In genomic region chr7:28348601-28349000, GRCm38 (mm10) we compare ENCODE assay signal across 12 mouse cellular contexts. TPM values are rescaled to one million over a fixed set of nuclear protein-coding genes. Genes with fewer than 3 reads are reported as not detected.
DNase-seq lines count a peak whose midpoint lies in the region; ATAC-seq and TF ChIP-seq lines count a peak whose summit lies in the region.
"Had no signal": no experiment of that assay in that cellular context is flagged by ENCODE, and none has a peak within 500 bp of the region (broad histone marks: within the 10 kb centered on the region; RNA-seq: fewer than 3 reads in every experiment).

No protein-coding gene starts in this region.

- no peak for ATAC-seq in hindbrain, embryonic 13.5 days (ENCODE audit: low FRiP score)
- ATAC-seq in hindbrain, embryonic 11.5 days (ENCODE audit: low FRiP score) = no peak
- ATAC-seq in midbrain, embryonic 13.5 days = no peak

- no peaks in the 10 kb centered on the region for H3K9me3 ChIP-seq in hindbrain, embryonic 13.5 days
- no peaks in the 10 kb centered on the region for H3K9me3 ChIP-seq in hindbrain, embryonic 11.5 days (ENCODE audit: control insufficient read depth, low read length)
- no peaks in the 10 kb centered on the region for H3K9me3 ChIP-seq in midbrain, embryonic 10.5 days (replicated peaks)
- no peaks in the 10 kb centered on the region for H3K9me3 ChIP-seq in midbrain, embryonic 13.5 days

- H3K27me3 ChIP-seq in hindbrain, embryonic 13.5 days = no peaks in the 10 kb centered on the region
- H3K27me3 ChIP-seq in hindbrain, embryonic 11.5 days (ENCODE audit: control insufficient read depth, insufficient read depth, low read length) = no peaks in the 10 kb centered on the region
- no peaks in the 10 kb centered on the region for H3K27me3 ChIP-seq in midbrain, embryonic 10.5 days (ENCODE audit: low read depth, poor library complexity, severe bottlenecking)
- H3K27me3 ChIP-seq in midbrain, embryonic 13.5 days = no peaks in the 10 kb centered on the region

- peak; percentile 20; the same call in 1 of the 2 replicates for TF ChIP-seq CTCF in brain, embryonic 14.5 days (IDR thresholded peaks at IDR 0.05; ENCODE audit: borderline replicate concordance, extremely low read depth, insufficient read depth, insufficient read length)

- WGBS in hindbrain, embryonic 13.5 days = 87% methylated on average over 7 of the region's 7 CpGs
- WGBS in hindbrain, embryonic 11.5 days = 88% methylated on average over 7 of the region's 7 CpGs
- WGBS in midbrain, embryonic 10.5 days = 83% methylated on average over 7 of the region's 7 CpGs
- WGBS in midbrain, embryonic 13.5 days = 87% methylated on average over 7 of the region's 7 CpGs

- DNase-seq in hindbrain, embryonic 11.5 days (ENCODE audit: low spot score) = no peak
- peak; percentile 11 for DNase-seq in midbrain, embryonic 10.5 days (ENCODE audit: low spot score)
- peak; percentile 33 for DNase-seq in brain, embryonic 14.5 days (ENCODE audit: low read depth)
- peak; percentile 66 for DNase-seq in retina, postnatal 1 day
- no peak for DNase-seq in layer of hippocampus, postnatal 36 days
- DNase-seq in ovary, postnatal 36 days (ENCODE audit: low spot score) = no peak
- DNase-seq: cerebellum, postnatal 36 days; gastrocnemius, postnatal 14 days; kidney, adult 11 months; thymus, adult 18-20 months had no signal

- no peak for TF ChIP-seq POLR2A in brain, embryonic 14.5 days (IDR thresholded peaks at IDR 0.05; ENCODE audit: borderline replicate concordance, extremely low read depth, insufficient read depth, insufficient read length, poor library complexity, severe bottlenecking)

- no peak overlapping the region for H3K4me3 ChIP-seq in hindbrain, embryonic 13.5 days
- H3K4me3 ChIP-seq in hindbrain, embryonic 11.5 days (ENCODE audit: low read depth, low read length) = no peak overlapping the region
- H3K4me3 ChIP-seq in midbrain, embryonic 10.5 days = no peak overlapping the region
- H3K4me3 ChIP-seq in midbrain, embryonic 13.5 days (replicated peaks) = no peak overlapping the region

- peak overlapping the region; percentile 13; the same call in 1 of the 2 replicates for H3K9ac ChIP-seq in hindbrain, embryonic 13.5 days
- no peak overlapping the region for H3K9ac ChIP-seq in hindbrain, embryonic 11.5 days (ENCODE audit: low read depth, low read length)
- H3K9ac ChIP-seq in midbrain, embryonic 13.5 days (replicated peaks) = no peak overlapping the region

- peaks cover 21% of the 10 kb centered on the region for H3K4me1 ChIP-seq in hindbrain, embryonic 13.5 days (replicated peaks)
- H3K4me1 ChIP-seq in hindbrain, embryonic 11.5 days (replicated peaks; ENCODE audit: control insufficient read depth, insufficient read depth, low read length) = peaks cover 3% of the 10 kb centered on the region; the same call in 1 of the 2 replicates
- peaks cover 24% of the 10 kb centered on the region for H3K4me1 ChIP-seq in midbrain, embryonic 10.5 days
- peaks cover 21% of the 10 kb centered on the region for H3K4me1 ChIP-seq in midbrain, embryonic 13.5 days (replicated peaks)

- H3K27ac ChIP-seq in hindbrain, embryonic 13.5 days = no peak overlapping the region
- no peak overlapping the region for H3K27ac ChIP-seq in hindbrain, embryonic 11.5 days (ENCODE audit: low read depth, low read length)
- no peak overlapping the region for H3K27ac ChIP-seq in midbrain, embryonic 10.5 days (replicated peaks)
- H3K27ac ChIP-seq in midbrain, embryonic 13.5 days = no peak overlapping the region

- H3K4me2 ChIP-seq in hindbrain, embryonic 13.5 days = no peak overlapping the region
- H3K4me2 ChIP-seq in hindbrain, embryonic 11.5 days (replicated peaks; ENCODE audit: low read depth, low read length) = no peak overlapping the region
- no peak overlapping the region for H3K4me2 ChIP-seq in midbrain, embryonic 13.5 days (replicated peaks)

- peaks cover 17% of the 10 kb centered on the region for H3K36me3 ChIP-seq in hindbrain, embryonic 13.5 days
- peaks cover 7% of the 10 kb centered on the region; the same call in 1 of the 2 replicates for H3K36me3 ChIP-seq in hindbrain, embryonic 11.5 days (ENCODE audit: control insufficient read depth, insufficient read depth, low read length)
- H3K36me3 ChIP-seq in midbrain, embryonic 10.5 days = peaks cover 21% of the 10 kb centered on the region
- H3K36me3 ChIP-seq in midbrain, embryonic 13.5 days = peaks cover 11% of the 10 kb centered on the region

RNA-seq across cellular contexts. Expression of gene Rps16, which starts 1.9 kb away (rescaled TPM):
- 537 and 543 TPM in 2 replicates for polyA plus RNA-seq in hindbrain, embryonic 13.5 days (2015; fragmentation: Nextera tagmentation; extraction: Ambion mirVana)
- 746 and 776 TPM in 2 replicates for polyA plus RNA-seq in hindbrain, embryonic 11.5 days (2014; fragmentation: Nextera tagmentation; extraction: Ambion mirVana)
- 726 and 912 TPM in 2 replicates for polyA plus RNA-seq in midbrain, embryonic 10.5 days (2016; fragmentation: Nextera tagmentation; extraction: Ambion mirVana)
- polyA plus RNA-seq in midbrain, embryonic 13.5 days (2015; fragmentation: Nextera tagmentation; extraction: Ambion mirVana) = 531 and 537 TPM in 2 replicates
- polyA plus RNA-seq in brain, embryonic 14.5 days (2012; rRNA removed) = 1,173 and 1,238 TPM in 2 replicates
- total RNA-seq in layer of hippocampus, postnatal 36 days (2021) = 100 to 1,000 TPM; 454 to 471 TPM

RNA-seq across cellular contexts. Expression of gene Supt5, which starts 10.1 kb away (rescaled TPM):
- polyA plus RNA-seq in hindbrain, embryonic 13.5 days (2015; fragmentation: Nextera tagmentation; extraction: Ambion mirVana) = 92.1 and 97.7 TPM in 2 replicates
- polyA plus RNA-seq in hindbrain, embryonic 11.5 days (2014; fragmentation: Nextera tagmentation; extraction: Ambion mirVana) = 68.0 and 74.9 TPM in 2 replicates
- 113 and 122 TPM in 2 replicates for polyA plus RNA-seq in midbrain, embryonic 10.5 days (2016; fragmentation: Nextera tagmentation; extraction: Ambion mirVana)
- 98.8 and 99.2 TPM in 2 replicates for polyA plus RNA-seq in midbrain, embryonic 13.5 days (2015; fragmentation: Nextera tagmentation; extraction: Ambion mirVana)
- 103 and 118 TPM in 2 replicates for polyA plus RNA-seq in brain, embryonic 14.5 days (2012; rRNA removed)
- 100 to 1,000 TPM; 114 to 122 TPM for total RNA-seq in layer of hippocampus, postnatal 36 days (2021)

RNA-seq across cellular contexts. Expression of gene Plekhg2, which starts 23.8 kb away (rescaled TPM):
- 32.0 and 34.6 TPM in 2 replicates for polyA plus RNA-seq in hindbrain, embryonic 13.5 days (2015; fragmentation: Nextera tagmentation; extraction: Ambion mirVana)
- polyA plus RNA-seq in hindbrain, embryonic 11.5 days (2014; fragmentation: Nextera tagmentation; extraction: Ambion mirVana) = 39.5 and 48.0 TPM in 2 replicates
- polyA plus RNA-seq in midbrain, embryonic 10.5 days (2016; fragmentation: Nextera tagmentation; extraction: Ambion mirVana) = 69.7 and 82.9 TPM in 2 replicates
- 34.5 and 37.6 TPM in 2 replicates for polyA plus RNA-seq in midbrain, embryonic 13.5 days (2015; fragmentation: Nextera tagmentation; extraction: Ambion mirVana)
- 20.2 and 35.0 TPM in 2 replicates for polyA plus RNA-seq in brain, embryonic 14.5 days (2012; rRNA removed)
- total RNA-seq in layer of hippocampus, postnatal 36 days (2021) = 1 to 10 TPM; 5.5 to 7.4 TPM

RNA-seq across cellular contexts. Expression of gene Zfp36, which starts 31.5 kb away (rescaled TPM):
- polyA plus RNA-seq in hindbrain, embryonic 13.5 days (2015; fragmentation: Nextera tagmentation; extraction: Ambion mirVana) = 4.6 and 4.9 TPM in 2 replicates
- polyA plus RNA-seq in hindbrain, embryonic 11.5 days (2014; fragmentation: Nextera tagmentation; extraction: Ambion mirVana) = 3.4 and 3.9 TPM in 2 replicates
- polyA plus RNA-seq in midbrain, embryonic 10.5 days (2016; fragmentation: Nextera tagmentation; extraction: Ambion mirVana) = 4.6 and 5.1 TPM in 2 replicates
- polyA plus RNA-seq in midbrain, embryonic 13.5 days (2015; fragmentation: Nextera tagmentation; extraction: Ambion mirVana) = 3.1 and 4.2 TPM in 2 replicates
- polyA plus RNA-seq in brain, embryonic 14.5 days (2012; rRNA removed) = 4.1 and 4.3 TPM in 2 replicates
- total RNA-seq in layer of hippocampus, postnatal 36 days (2021) = 1 to 10 TPM; 3.1 to 3.9 TPM

RNA-seq across cellular contexts. Expression of gene Timm50, which starts 36.7 kb away (rescaled TPM):
- polyA plus RNA-seq in hindbrain, embryonic 13.5 days (2015; fragmentation: Nextera tagmentation; extraction: Ambion mirVana) = 134 and 136 TPM in 2 replicates
- 189 and 201 TPM in 2 replicates for polyA plus RNA-seq in hindbrain, embryonic 11.5 days (2014; fragmentation: Nextera tagmentation; extraction: Ambion mirVana)
- polyA plus RNA-seq in midbrain, embryonic 10.5 days (2016; fragmentation: Nextera tagmentation; extraction: Ambion mirVana) = 249 and 261 TPM in 2 replicates
- polyA plus RNA-seq in midbrain, embryonic 13.5 days (2015; fragmentation: Nextera tagmentation; extraction: Ambion mirVana) = 153 TPM in 2 replicates
- 105 and 134 TPM in 2 replicates for polyA plus RNA-seq in brain, embryonic 14.5 days (2012; rRNA removed)
- total RNA-seq in layer of hippocampus, postnatal 36 days (2021) = 10 to 100 TPM; 41.1 to 42.1 TPM

Comparison
In these comparisons a context has a peak if more than half of its experiments do, and no peak if none do; other contexts are left out.
1. DNase-seq: peak in midbrain, embryonic 10.5 days (single experiment), brain, embryonic 14.5 days (single experiment) and retina, postnatal 1 day (single experiment); none in hindbrain, embryonic 11.5 days (single experiment), layer of hippocampus, postnatal 36 days (0 of 2) and ovary, postnatal 36 days (single experiment).